Mouse (Mus musculus) bone marrow macrophage, adult 2 months (primary cell): ENCODE data around the gene Mars. TPM values are rescaled to one million over a fixed set of nuclear protein-coding genes. Genes with fewer than 3 reads are reported as not detected.

Experiments
- H3K27ac ChIP-seq: 2 replicates; pipeline ENCODE4 v1.5.1; 2012; ENCODE audit warnings: low read depth, low read length; ENCODE audit not compliant: insufficient read depth
- H3K4me1 ChIP-seq: 2 replicates; pipeline ENCODE4 v1.6.1; 2012; ENCODE audit warnings: low read length; ENCODE audit not compliant: control insufficient read depth, insufficient read depth
- H3K4me3 ChIP-seq: 2 replicates; pipeline ENCODE4 v1.5.1; 2012; ENCODE audit warnings: mild to moderate bottlenecking, low read length, moderate library complexity; ENCODE audit not compliant: insufficient read depth
- CTCF ChIP-seq: IDR thresholded peaks from 2 replicates; pipeline ENCODE4 v1.5.1; 2012; ENCODE audit warnings: low read depth, mild to moderate bottlenecking, low read length, moderate library complexity
- POLR2A ChIP-seq: IDR thresholded peaks from 2 replicates; pipeline ENCODE4 v1.6.1; 2012; ENCODE audit warnings: mild to moderate bottlenecking, low read depth, low read length, borderline replicate concordance
- polyA plus RNA-seq: library from polyadenylated mRNA; stranded (reverse); fragments of >200 nt; gene quantifications from 2 replicates; pipeline ENCODE4 v1.2.4, GENCODE M21; 2012; ENCODE audit not compliant: missing spikeins, insufficient read depth, insufficient read length

Mars gene
- polyA plus RNA-seq, 1 experiment, result 34.9 TPM

- Histone ChIP-seq H3K27ac (no peak overlapping the region), H3K4me1 (no peaks in the 10 kb centered on the region), H3K4me3 (no peak overlapping the region)
- TF ChIP-seq CTCF, result no peak
- TF ChIP-seq POLR2A, result no peak
These were observed 31.9 kb downstream of the Mars start for GRCm38 (mm10) chr10:127279730-127280129.

GRCm38 (mm10) chr10:127274261-127275022, 37.1 kb downstream of the Mars start:
- H3K27ac ChIP-seq, result no peak overlapping the region
- no peak overlapping the region for H3K4me3 ChIP-seq
- TF ChIP-seq CTCF (no peak), POLR2A (no peak)
- H3K4me1 ChIP-seq, result no peaks in the 10 kb centered on the region

- Histone ChIP-seq H3K4me3 (no peak overlapping the region), H3K27ac (no peak overlapping the region), H3K4me1 (peaks cover 2% of the 10 kb centered on the region)
- TF ChIP-seq POLR2A, result no peak
- no peak for TF ChIP-seq CTCF
These were observed 39.2 kb downstream of the Mars start for GRCm38 (mm10) chr10:127272371-127272770.

GRCm38 (mm10) chr10:127269884-127270283, 41.7 kb downstream of the Mars start:
- H3K4me1 ChIP-seq, result peaks cover 5% of the 10 kb centered on the region
- TF ChIP-seq POLR2A (no peak), CTCF (no peak)
- H3K27ac ChIP-seq, result no peak overlapping the region
- no peak overlapping the region for H3K4me3 ChIP-seq

DNA sequence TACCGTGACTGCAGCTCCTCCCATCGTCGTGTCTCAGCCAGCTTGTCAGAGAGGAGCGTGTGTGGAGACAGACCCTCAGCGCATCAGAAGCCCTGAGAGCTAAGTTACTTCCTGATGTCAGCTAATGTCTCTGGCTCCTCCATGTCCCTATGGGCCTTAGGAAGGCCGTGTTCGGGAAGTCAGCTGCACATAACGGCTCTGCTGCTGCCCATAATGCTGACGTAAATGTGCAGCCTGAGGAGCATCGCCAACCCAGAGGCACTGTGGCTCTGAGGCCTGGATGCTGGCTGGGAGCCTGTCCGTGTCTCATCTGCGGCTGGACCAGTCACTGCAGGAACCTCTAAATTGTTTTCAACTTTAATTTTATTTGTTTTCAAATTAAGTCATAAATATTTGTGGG, 42.5 kb downstream of the Mars start:
- TF ChIP-seq POLR2A (no peak), CTCF (no peak)
- Histone ChIP-seq H3K4me3 (no peak overlapping the region), H3K27ac (no peak overlapping the region), H3K4me1 (peaks cover 5% of the 10 kb centered on the region)

DNA sequence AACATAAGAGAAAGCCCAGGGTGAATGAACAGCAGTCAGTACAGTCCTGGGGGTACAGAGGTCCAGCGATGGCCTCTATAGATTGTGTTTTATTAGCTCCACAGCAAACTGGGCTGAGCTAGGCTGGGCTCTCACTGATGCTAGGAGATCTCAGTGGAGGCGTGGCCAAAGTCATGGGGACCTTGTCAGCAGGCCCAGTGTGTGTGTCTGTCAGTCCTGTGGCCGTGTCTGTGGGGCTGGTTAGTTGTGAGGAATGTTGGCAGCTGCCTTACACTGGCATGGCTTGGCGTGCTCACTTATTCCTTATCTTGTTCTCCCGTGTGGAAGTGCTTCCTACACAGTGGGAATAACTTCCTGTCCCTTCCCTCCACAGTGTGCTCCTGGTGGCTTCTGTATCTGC, 43.2 kb downstream of the Mars start:
- Histone ChIP-seq H3K27ac (no peak overlapping the region), H3K4me1 (peaks cover 5% of the 10 kb centered on the region), H3K4me3 (no peak overlapping the region)
- TF ChIP-seq CTCF, result no peak
- TF ChIP-seq POLR2A, result no peak

GRCm38 (mm10) chr10:127267318-127267717, 44.3 kb downstream of the Mars start:
- Histone ChIP-seq H3K27ac (no peak overlapping the region), H3K4me3 (peak overlapping the region; percentile 81), H3K4me1 (peaks cover 5% of the 10 kb centered on the region)
- TF ChIP-seq CTCF (no peak), POLR2A (no peak)

DNA sequence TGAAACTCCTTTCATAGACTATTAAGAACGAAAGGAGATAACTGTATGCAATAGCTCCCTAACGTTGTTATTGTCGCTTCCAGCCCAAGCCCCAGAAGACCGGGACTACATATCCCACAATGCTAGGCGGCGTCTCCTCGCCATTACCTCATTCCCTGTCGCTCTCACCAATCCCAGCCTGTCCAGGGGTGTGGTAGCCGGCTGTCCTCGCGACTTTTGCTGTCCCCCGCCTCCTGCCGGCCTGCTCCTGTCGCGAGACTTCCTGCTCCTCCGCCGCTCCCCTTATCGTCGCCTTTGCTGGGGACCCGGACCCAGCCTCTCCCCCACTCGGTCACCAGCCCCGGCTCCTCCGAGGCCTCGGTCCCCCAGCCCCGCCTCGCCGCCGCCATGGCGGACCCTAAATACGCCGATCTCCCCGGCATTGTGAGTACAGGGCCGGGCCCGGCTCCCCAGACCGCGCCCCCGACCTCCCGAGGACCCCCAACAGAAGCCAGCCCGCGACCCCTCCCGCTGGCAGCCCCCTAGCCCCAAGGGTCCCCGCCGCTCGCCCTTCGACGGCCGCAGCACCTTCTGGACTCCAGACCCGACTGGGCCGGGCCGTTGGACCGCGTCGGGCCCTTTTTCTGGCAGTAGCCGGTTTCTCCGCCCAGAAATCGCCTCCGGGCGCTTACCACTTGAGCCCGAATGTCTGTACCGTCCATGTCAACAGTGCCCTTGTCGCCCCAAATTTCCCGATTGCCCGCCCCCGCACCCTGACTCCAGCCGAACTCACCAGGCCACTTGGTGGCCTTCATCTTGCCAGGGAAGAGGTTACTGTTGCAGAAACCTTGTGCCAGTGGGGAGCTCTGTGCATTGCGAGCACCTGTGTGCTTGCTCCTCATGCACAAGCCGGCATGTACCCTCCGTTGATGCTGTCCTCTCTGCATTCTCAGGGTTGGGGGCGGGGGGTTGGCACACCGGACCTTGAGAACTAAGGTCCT, 45.2 kb downstream of the Mars start, which contains the start of gene Dctn2:
Gene Dctn2 (plus strand): TSS at position 257 of the 980 bp plus-strand sequence.
- peak within 1 kb of the TSS; percentile 81 for H3K4me3 ChIP-seq
- peaks cover 5% of the 10 kb centered on the region for H3K4me1 ChIP-seq
- H3K27ac ChIP-seq, result peak within 1 kb of the TSS; percentile 34
- TF ChIP-seq POLR2A (no peak), CTCF (no peak)

GRCm38 (mm10) chr10:127265727-127266111, 45.9 kb downstream of the Mars start:
- Histone ChIP-seq H3K4me1 (peaks cover 5% of the 10 kb centered on the region), H3K27ac (no peak overlapping the region), H3K4me3 (no peak overlapping the region)
- TF ChIP-seq POLR2A (no peak), CTCF (no peak)
